Mouse (Mus musculus) kidney, postnatal 14 days (tissue): ENCODE results near the gene Ak5.
"Not testable (repeated sequence)": the region's sequence is repeated elsewhere in the genome, so short reads cannot be mapped to it uniquely, and the experiment has no call there.

Experiments used
- DNase-seq: peaks from one replicate; pipeline ENCODE4 v3.0.0; 2022; ENCODE audit warnings: mixed read lengths

The Ak5 gene

DNA sequence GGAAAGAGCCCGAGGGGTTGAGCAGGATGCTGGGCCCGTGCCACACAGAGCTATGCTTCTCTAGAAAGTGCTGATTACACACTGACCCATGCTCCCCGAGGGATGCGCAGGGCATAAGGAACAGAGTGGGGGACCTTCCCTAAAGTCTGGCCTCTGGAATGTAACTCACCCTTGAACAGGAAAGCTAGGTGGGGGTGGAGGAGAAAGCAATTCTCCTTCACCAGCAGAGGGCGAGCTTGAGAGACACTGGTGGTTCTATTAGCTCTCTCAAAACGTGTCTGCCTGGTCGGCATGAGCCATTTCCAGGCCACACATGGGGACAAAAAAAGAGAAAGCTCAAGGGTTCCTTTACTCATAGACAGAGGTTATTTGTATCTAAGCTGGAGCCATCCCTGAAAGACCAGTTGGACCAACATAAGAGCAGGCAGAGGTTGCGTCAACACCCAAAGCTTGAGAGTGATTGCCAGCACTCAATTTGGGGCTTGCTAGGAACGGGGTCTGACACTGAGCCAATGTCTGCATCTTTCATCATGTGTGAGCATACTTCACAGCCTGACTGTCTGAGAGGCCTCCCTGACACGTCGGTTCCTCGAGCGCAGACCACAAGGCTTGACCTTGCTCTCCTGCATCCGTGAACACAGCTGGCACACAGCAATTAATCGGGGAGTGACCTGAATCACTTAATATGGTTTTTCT, 193.4 kb downstream of the Ak5 start:
- peak; percentile 65 for DNase-seq

DNA sequence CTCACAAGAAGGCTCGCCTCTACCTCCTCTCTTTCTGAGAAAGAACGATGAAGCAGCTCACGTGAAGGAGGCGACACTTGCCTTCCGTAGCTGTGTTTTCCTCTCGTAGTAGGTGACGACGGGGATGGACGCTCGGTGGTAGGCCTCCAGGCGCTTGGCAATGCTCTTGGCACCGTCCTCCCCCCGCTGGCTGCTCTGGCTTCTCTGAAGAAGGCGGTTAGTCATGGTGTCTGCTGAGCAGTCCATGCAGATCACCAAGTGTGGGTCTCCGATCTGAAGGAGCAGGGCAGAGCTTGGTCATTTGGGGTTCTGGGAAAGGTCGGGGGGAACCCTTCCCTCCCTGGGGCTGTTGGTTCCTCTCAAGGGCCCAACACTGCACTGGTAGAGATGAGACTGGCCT, 195.5 kb downstream of the Ak5 start:
- no peak for DNase-seq

- no peak for DNase-seq
These were observed 197.8 kb downstream of the Ak5 start for GRCm38 (mm10) chr3:152470347-152470746.

GRCm38 (mm10) chr3:152469423-152470200, 198.5 kb downstream of the Ak5 start:
- no peak for DNase-seq

- no peak for DNase-seq
These were observed 199.6 kb downstream of the Ak5 start for GRCm38 (mm10) chr3:152468569-152469041.

GRCm38 (mm10) chr3:152468032-152468431, 200.1 kb downstream of the Ak5 start:
- no peak for DNase-seq

DNA sequence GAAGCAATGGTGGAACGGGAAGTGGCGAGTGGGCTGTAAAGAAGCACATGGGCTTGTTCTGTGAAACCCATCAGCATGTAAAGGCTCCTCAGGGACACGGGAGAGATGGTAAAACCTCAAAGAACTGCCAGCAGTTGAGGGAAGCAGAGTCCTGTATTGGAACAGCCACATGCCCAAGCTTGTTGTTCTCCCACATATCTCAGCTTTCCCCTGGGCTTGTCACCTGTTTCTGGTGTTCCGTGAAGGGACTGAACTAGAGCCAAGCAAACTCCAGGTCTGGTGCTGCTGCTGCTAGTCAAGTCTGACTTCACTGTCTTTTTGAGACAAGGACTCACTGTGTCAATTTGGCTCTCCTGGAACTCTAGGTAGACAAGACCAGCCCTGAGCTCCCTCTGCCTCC, 200.8 kb downstream of the Ak5 start:
- no peak for DNase-seq

- no peak for DNase-seq
These were observed 201.3 kb downstream of the Ak5 start for GRCm38 (mm10) chr3:152466849-152467248.

DNA sequence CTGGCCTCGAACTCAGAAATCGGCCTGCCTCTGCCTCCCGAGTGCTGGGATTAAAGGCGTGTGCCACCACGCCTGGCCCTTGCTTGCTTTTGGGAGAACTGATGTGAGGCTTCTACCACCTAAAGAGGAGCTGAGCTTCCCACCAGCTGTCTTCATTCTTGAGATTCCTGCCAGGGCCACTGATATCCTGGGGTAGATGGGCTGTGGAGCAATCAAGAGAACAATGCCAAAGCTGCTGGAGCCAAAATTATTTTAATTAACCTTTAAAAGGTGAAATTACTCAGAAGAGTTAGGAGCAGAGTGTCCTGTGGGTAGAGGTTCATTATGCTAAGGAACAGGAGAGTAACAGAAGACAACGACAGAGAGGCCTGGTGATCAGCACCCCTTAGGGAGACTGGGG, 202.8 kb downstream of the Ak5 start:
- no peak for DNase-seq

DNA sequence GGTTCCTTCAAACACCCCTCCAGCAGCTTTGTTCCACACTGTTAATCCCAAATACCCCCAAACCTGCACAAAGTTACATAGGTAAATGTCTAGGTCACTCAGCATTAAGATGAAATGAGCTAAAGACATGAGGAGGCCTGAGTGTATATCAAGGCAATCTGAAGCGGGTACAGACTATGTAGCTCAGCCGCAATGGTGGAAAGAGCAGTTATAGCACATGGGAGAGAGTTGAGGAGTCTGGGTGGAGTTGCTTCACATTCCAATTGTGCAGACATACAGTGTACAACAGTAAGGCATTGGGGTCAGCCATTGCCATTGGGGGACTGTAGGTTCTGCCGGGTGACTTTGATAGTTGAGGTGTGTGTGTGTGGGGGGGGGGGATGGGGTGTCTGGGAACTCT, 203.7 kb downstream of the Ak5 start:
- DNase-seq, result no peak

- no peak for DNase-seq
These were observed 205.3 kb downstream of the Ak5 start for GRCm38 (mm10) chr3:152462900-152463299.

GRCm38 (mm10) chr3:152462038-152462547, 206.1 kb downstream of the Ak5 start:
- no peak for DNase-seq

DNA sequence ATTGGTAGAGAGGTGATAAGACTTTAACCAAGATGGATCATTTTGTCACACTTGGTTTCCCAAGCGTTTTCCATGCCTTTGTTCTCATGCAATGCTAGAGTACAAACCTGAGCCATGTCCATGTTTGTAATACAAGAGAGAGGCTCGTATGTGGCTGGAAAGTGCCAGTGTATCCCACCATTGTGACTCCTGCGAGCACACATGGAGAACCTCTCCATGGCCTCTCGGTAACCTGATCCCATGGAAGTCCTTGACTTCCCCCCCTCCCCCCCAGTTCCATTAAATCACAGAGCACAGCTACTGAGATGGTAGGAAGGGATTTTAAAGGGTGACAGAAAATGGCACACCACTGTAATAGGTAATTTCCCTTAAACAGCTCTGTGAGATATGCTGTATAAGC, 207.4 kb downstream of the Ak5 start:
- no peak for DNase-seq

GRCm38 (mm10) chr3:152458875-152459274, 209.3 kb downstream of the Ak5 start:
- DNase-seq, result not testable (repeated sequence)

GRCm38 (mm10) chr3:152457308-152458035, 210.7 kb downstream of the Ak5 start:
- no peak for DNase-seq

DNA sequence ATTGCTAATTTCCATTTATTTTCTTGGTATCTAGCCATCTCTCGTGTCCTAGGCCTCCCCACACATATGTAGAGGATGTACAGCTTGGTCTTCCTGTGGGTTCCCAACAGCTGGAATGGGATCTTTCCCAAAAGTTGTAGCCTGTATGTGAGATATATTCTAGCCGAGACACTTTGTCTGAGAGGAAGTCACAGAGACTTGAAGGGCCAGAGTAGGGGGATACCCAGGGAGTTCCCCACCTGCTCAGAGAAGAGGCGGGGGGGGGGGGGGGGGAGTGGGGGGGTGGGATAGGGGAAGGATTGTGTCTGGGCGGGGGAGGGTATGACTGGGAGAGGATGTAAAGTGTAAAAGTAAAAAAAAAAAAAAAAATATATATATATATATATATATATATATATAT, 215.0 kb downstream of the Ak5 start:
- no peak for DNase-seq

DNA sequence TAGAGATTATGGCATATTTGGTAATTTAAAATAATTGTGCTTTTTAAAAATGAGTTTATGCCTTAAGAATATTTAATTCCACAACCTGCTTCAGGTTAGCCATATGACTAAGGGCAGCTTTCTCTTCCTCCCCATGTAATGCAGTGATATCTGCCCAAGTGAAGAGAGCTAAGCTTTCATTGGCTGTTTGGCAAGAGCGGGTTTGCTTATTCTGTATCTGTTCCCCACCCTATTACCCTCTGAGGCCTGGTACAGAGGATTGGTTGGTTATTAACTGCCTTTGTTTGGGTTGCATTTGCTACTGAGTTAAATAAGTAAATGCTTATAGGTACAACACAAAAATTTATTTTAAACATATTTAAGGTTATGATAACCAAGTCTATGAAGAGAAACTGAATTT, 221.2 kb downstream of the Ak5 start:
- no peak for DNase-seq

DNA sequence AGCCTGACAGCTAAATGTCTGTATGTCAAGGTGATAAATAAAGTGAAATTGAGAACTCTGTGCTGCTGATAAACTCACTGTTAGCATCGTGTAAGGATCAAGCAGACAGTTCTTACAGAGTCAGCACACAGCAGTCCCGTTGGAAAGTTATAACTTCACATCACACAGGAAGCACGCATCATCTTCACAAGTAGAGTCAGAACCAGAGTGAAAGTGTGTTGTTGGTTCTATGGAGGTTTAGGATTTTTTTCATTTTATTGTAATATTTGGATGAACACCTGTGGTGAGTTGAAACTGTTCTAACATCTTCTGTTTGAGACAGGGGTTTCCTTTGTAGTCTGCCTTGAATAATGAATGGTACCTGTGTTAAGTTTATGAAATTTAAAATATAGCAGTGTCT, 224.0 kb downstream of the Ak5 start:
- no peak for DNase-seq

DNA sequence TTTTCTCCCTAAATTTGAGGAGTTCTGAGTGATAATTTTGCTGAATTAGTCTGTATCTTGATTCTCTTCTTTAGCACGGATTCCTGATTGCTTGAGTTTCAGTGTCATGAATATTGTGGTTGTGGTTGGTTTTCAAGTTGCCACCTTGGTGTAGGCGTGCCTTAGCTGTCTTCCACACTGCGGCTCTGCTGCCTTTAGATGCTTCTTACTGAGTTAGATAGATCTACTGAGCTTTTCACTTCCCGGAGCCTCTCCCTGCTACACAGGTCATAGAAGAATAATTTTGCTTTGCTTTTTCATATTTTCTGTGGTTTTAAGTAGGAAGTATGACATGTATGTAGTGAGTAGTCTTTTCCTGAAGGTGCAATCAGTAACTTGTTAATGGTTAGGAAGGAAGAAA, 225.4 kb downstream of the Ak5 start:
- no peak for DNase-seq

DNA sequence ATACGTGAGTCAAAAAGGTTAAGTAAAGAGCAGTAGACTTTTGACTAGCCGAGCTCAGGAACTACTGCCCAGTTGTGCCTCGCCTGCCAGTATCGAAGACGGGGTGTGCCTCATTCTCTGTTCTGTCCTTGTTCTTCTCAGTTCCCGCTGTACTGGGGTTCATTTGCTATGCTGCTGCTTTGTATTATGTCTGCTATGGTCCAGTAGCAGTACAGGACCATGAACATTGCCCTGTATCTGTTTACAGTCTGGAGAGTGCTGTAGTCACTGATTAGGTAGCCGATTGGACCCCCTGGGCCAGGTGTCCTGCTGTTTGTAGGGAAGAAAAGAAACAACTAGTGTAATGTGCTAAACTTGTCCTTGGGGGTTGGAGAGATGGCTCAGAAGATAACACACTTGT, 230.1 kb downstream of the Ak5 start:
- peak; percentile 28 for DNase-seq

GRCm38 (mm10) chr3:152435590-152435989, 232.6 kb downstream of the Ak5 start:
- no peak for DNase-seq

DNA sequence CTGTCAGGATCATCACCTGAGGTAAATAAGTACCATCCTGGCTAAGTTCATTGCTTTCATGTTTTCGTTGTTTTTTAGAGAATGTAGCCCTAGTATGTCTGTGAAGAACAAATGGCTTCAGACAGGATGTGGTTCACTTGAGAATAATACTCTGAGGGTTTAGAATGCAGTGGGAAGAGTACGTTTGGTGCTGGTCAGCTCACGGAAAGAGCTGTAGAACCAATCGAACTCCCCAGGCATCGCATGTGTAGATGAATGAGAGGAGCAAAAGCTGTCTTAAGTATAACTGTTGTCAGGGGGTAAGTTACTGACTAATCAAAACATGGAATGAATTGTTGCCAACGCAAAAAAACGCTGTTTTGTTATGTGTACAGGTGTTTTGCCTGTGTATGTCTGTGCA, 235.5 kb downstream of the Ak5 start:
- no peak for DNase-seq

DNA sequence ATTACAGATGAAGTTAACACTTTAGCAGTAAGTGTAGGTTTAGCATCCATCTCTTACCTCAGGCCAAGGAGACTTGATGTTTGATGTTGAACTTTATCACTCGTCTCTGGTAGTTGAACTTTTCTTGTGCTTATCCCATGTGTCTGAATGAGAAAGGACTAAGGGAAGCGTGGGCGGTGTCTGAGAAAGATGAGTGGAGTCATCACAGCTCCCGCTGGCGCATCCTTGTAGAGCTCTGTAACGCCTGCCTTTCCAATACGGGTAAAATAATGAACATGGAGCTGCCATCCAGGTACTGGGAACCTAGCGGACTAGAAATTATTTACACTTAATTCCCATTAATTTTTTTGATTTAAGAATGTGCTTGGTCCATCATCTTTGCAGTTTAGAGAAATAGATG, 239.2 kb downstream of the Ak5 start:
- no peak for DNase-seq
